38 mouse cellular contexts compared by ENCODE assay signal in the genomic region with DNA sequence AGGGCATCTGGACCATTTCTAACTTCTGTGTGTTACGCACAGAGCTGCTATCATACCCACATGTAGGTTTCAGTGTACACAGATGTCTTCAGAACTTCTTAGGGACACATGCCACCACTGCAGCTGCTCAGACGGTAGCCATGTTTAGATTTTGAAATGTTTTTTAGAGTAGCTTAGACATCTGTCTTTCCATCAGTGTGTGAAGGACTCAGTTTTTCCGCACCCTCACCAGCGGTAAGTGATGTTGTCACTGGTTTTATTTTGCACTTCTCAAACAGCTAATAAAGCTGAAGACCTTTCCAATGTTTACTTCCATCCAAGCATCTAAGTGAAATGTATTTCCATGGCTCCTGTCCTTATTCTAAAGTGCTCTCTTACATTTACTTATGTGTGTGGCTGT. TPM values are rescaled to one million over a fixed set of nuclear protein-coding genes. Genes with fewer than 3 reads are reported as not detected.
"Had no signal": no experiment of that assay in that cellular context is flagged by ENCODE, and none has a peak within 500 bp of the region (broad histone marks: within the 10 kb centered on the region; RNA-seq: fewer than 3 reads in every experiment).

No protein-coding gene starts in this region.

- DNase-seq: left cerebral cortex, postnatal 4 days; liver; liver, embryonic 13.5 days; liver, postnatal 0 days; lung, adult 18-20 months; lung, adult 2 months; lung, embryonic 14.5 days; lung, postnatal 10 days; lung, postnatal 14 days; lung, postnatal 36 days; lung, postnatal 4 days; midbrain, embryonic 14.5 days had no signal

- H3K4me2 ChIP-seq: limb, embryonic 12.5 days; limb, embryonic 13.5 days; limb, embryonic 15.5 days; liver, embryonic 11.5 days; liver, embryonic 12.5 days; liver, embryonic 13.5 days; liver, embryonic 15.5 days; lung, embryonic 14.5 days; lung, embryonic 15.5 days; midbrain, embryonic 11.5 days; midbrain, embryonic 12.5 days; midbrain, embryonic 13.5 days; midbrain, embryonic 15.5 days; neural tube, embryonic 12.5 days had no signal

- ATAC-seq: liver, embryonic 12.5 days; liver, postnatal 0 days; lung, postnatal 0 days; midbrain, embryonic 13.5 days; midbrain, embryonic 15.5 days; midbrain, embryonic 16.5 days had no signal

- H3K9ac ChIP-seq: limb, embryonic 12.5 days; limb, embryonic 13.5 days; limb, embryonic 15.5 days; liver, embryonic 12.5 days; liver, embryonic 13.5 days; liver, embryonic 14.5 days; liver, embryonic 15.5 days; liver, postnatal 0 days; lung, embryonic 14.5 days; lung, embryonic 15.5 days; midbrain, embryonic 12.5 days; midbrain, embryonic 13.5 days; midbrain, embryonic 15.5 days; neural tube, embryonic 12.5 days had no signal

- H3K27ac ChIP-seq: left cerebral cortex, adult 2 months; limb, embryonic 10.5 days; limb, embryonic 12.5 days; limb, embryonic 13.5 days; limb, embryonic 15.5 days; liver, embryonic 12.5 days; liver, embryonic 13.5 days; liver, embryonic 14.5 days; liver, embryonic 15.5 days; lung, embryonic 15.5 days; macrophage; midbrain, embryonic 10.5 days; midbrain, embryonic 12.5 days; midbrain, embryonic 13.5 days; midbrain, embryonic 15.5 days; neural tube, embryonic 12.5 days had no signal

- H3K27me3 ChIP-seq: limb, embryonic 12.5 days; limb, embryonic 13.5 days; limb, embryonic 15.5 days; liver, embryonic 12.5 days; liver, embryonic 13.5 days; liver, embryonic 15.5 days; lung, embryonic 15.5 days; megakaryocyte, embryonic 14.5 days; midbrain, embryonic 12.5 days; midbrain, embryonic 13.5 days; midbrain, embryonic 15.5 days; neural tube, embryonic 12.5 days had no signal

- H3K4me3 ChIP-seq: left cerebral cortex, adult 2 months; limb, embryonic 10.5 days; limb, embryonic 12.5 days; limb, embryonic 13.5 days; limb, embryonic 15.5 days; liver, embryonic 12.5 days; liver, embryonic 13.5 days; liver, embryonic 15.5 days; lung, embryonic 15.5 days; megakaryocyte, embryonic 14.5 days; midbrain, embryonic 10.5 days; midbrain, embryonic 12.5 days; midbrain, embryonic 13.5 days; midbrain, embryonic 15.5 days; myocyte; neural tube, embryonic 12.5 days had no signal

- H3K4me1 ChIP-seq: limb, embryonic 10.5 days; limb, embryonic 12.5 days; limb, embryonic 13.5 days; limb, embryonic 15.5 days; liver, embryonic 12.5 days; liver, embryonic 13.5 days; liver, embryonic 15.5 days; lung, embryonic 15.5 days; midbrain, embryonic 10.5 days; midbrain, embryonic 12.5 days; midbrain, embryonic 13.5 days; midbrain, embryonic 15.5 days; neural tube, embryonic 12.5 days had no signal

- H3K9me3 ChIP-seq: limb, embryonic 10.5 days; limb, embryonic 12.5 days; limb, embryonic 13.5 days; limb, embryonic 15.5 days; liver, embryonic 12.5 days; liver, embryonic 13.5 days; liver, embryonic 15.5 days; lung, embryonic 15.5 days; megakaryocyte, embryonic 14.5 days; midbrain, embryonic 10.5 days; midbrain, embryonic 12.5 days; midbrain, embryonic 13.5 days; midbrain, embryonic 15.5 days; neural tube, embryonic 12.5 days had no signal

RNA-seq across cellular contexts. Expression of a gene that starts 13.7 kb away (rescaled TPM):
- polyA plus RNA-seq: macrophage had no signal

RNA-seq across cellular contexts. Expression of a gene that starts 29.4 kb away (rescaled TPM):
- total RNA-seq: megakaryocyte, adult 5-6 weeks; monocyte, adult 5-6 weeks had no signal

RNA-seq across cellular contexts. Expression of a gene that starts 33.6 kb away (rescaled TPM):
- total RNA-seq: left cerebral cortex, postnatal 14 days; left cerebral cortex, postnatal 25 days; megakaryocyte progenitor cell, adult 5-6 weeks; monocyte, adult 5-6 weeks had no signal
- polyA plus RNA-seq: limb, embryonic 13.5 days; macrophage had no signal
